Mouse (Mus musculus) MEL (cell line): ENCODE results near the gene Abhd4.

Experiments used
- CTCF ChIP-seq, 3 experiments: IDR thresholded peaks in 2 of 3; conservative IDR thresholded peaks in 1 of 3; 2 replicates each; pipeline ENCODE4 v1.5.1; 2011 to 2012; ENCODE audit warnings: low read length in 3 of 3, low read depth in 2 of 3, mild to moderate bottlenecking in 2 of 3, improper control_type of control experiment in 1 of 3, inconsistent platforms in 1 of 3, mixed read lengths in 1 of 3, moderate library complexity in 1 of 3; ENCODE audit not compliant: control insufficient read depth in 1 of 3, insufficient read depth in 1 of 3, poor library complexity in 1 of 3, severe bottlenecking in 1 of 3
- E2F4 ChIP-seq: IDR thresholded peaks from 2 replicates; pipeline ENCODE4 v1.6.1; 2011; ENCODE audit warnings: low read depth, low read length, improper control_type of control experiment, borderline replicate concordance
- ELF1 ChIP-seq: IDR thresholded peaks from 2 replicates; pipeline ENCODE4 v1.6.1; 2014; ENCODE audit warnings: low read depth, mild to moderate bottlenecking, inconsistent platforms, low read length, improper control_type of control experiment, moderate library complexity
- EP300 ChIP-seq, 2 experiments: IDR thresholded peaks; 2 replicates each; pipeline ENCODE4 v1.6.1; 2011; ENCODE audit warnings: improper control_type of control experiment in 2 of 2, low read length in 2 of 2, low read depth in 1 of 2, mild to moderate bottlenecking in 1 of 2
- JUND ChIP-seq: IDR thresholded peaks from 2 replicates; pipeline ENCODE4 v1.6.1; 2011; ENCODE audit warnings: low read depth, mild to moderate bottlenecking, improper control_type of control experiment, low read length
- MAFK ChIP-seq: IDR thresholded peaks from 2 replicates; pipeline ENCODE4 v1.6.1; 2011; ENCODE audit warnings: low read depth, mild to moderate bottlenecking, low read length, improper control_type of control experiment, borderline replicate concordance
- NELFE ChIP-seq: IDR thresholded peaks from 2 replicates; pipeline ENCODE4 v1.6.1; 2011; ENCODE audit warnings: low read depth, low read length, improper control_type of control experiment
- POLR2A ChIP-seq, 2 experiments: IDR thresholded peaks; 2 replicates each; pipeline ENCODE4 v1.6.1; 2011 to 2012; ENCODE audit warnings: low read length in 2 of 2, mild to moderate bottlenecking in 2 of 2, control low read depth in 1 of 2, improper control_type of control experiment in 1 of 2, low read depth in 1 of 2, moderate library complexity in 1 of 2; ENCODE audit not compliant: control insufficient read depth in 1 of 2, insufficient read depth in 1 of 2, poor library complexity in 1 of 2
- POLR2AphosphoS5 ChIP-seq: IDR thresholded peaks from 2 replicates; pipeline ENCODE4 v1.6.1; 2012; ENCODE audit warnings: low read depth, borderline replicate concordance, mild to moderate bottlenecking, inconsistent platforms, low read length, moderate library complexity, mixed read lengths
- TAL1 ChIP-seq: IDR thresholded peaks from 2 replicates; pipeline ENCODE4 v1.6.1; 2012; ENCODE audit warnings: mild to moderate bottlenecking, inconsistent platforms, low read length, moderate library complexity, mixed read lengths
- ZC3H11A ChIP-seq: IDR thresholded peaks from 2 replicates; pipeline ENCODE4 v1.6.1; 2012; ENCODE audit warnings: low read depth, mild to moderate bottlenecking, inconsistent platforms, low read length, improper control_type of control experiment

GRCm38 (mm10) chr14:54214901-54215300 lies 39.1 kb upstream of the Abhd4 start:
- TF ChIP-seq POLR2A (IDR thresholded peaks at IDR 0.05; ENCODE audit: control insufficient read depth in 1 of 2, insufficient read depth in 1 of 2, low read depth in 1 of 2, low read length in 2 of 2, poor library complexity in 1 of 2) (no peak), CTCF (IDR thresholded peaks at IDR 0.05 in 2 of 3, conservative IDR thresholded peaks at IDR 0.05 in 1 of 3; ENCODE audit: control insufficient read depth in 1 of 3, insufficient read depth in 1 of 3, low read depth in 2 of 3, low read length in 3 of 3, poor library complexity in 1 of 3, severe bottlenecking in 1 of 3) (no peak), ZC3H11A (no peak), MAFK (no peak), NELFE (no peak), POLR2AphosphoS5 (no peak), EP300 (IDR thresholded peaks at IDR 0.05; ENCODE audit: low read depth in 1 of 2, low read length in 2 of 2) (no peak), TAL1 (no peak), E2F4 (no peak), ELF1 (no peak), JUND (no peak)
